Mouse (Mus musculus) bone marrow, adult 2 months (tissue): ENCODE data around the gene Arhgap21. TPM values are rescaled to one million over a fixed set of nuclear protein-coding genes. Genes with fewer than 3 reads are reported as not detected.

Experiments
- H3K27ac ChIP-seq: fragments of 200-500 bp; 2 replicates; pipeline ENCODE4 v1.5.1; 2012; ENCODE audit warnings: low read depth, mild to moderate bottlenecking, control low read depth, inconsistent platforms, low read length; ENCODE audit not compliant: control insufficient read depth, poor library complexity, insufficient read depth
- H3K4me1 ChIP-seq: fragments of 200-500 bp; 2 replicates; pipeline ENCODE4 v1.6.1; 2011; ENCODE audit warnings: low read length; ENCODE audit not compliant: control insufficient read depth, insufficient read depth
- H3K4me3 ChIP-seq: fragments of 200-500 bp; replicated peaks from 2 replicates; pipeline ENCODE3; 2011; ENCODE audit warnings: mild to moderate bottlenecking, low read depth, low read length, control low read depth; ENCODE audit not compliant: control insufficient read depth
- CTCF ChIP-seq: fragments of 200-500 bp; IDR thresholded peaks from 2 replicates; pipeline ENCODE4 v1.5.1; 2011; ENCODE audit warnings: low read length, control low read depth; ENCODE audit not compliant: control insufficient read depth, insufficient read depth
- POLR2A ChIP-seq: fragments of 200-500 bp; IDR thresholded peaks from 2 replicates; pipeline ENCODE4 v1.6.1; 2011; ENCODE audit warnings: low read depth, mild to moderate bottlenecking, control low read depth, low read length, borderline replicate concordance; ENCODE audit not compliant: control insufficient read depth
- WGBS: fragments of 180-500 bp; shearing (Covaris S2); methylation state at CpG from one replicate; pipeline ENCODE4 v1.1.7; 2018; 5-methylcytosine and 5-hydroxymethylcytosine counted together
- polyA plus RNA-seq: library from polyadenylated mRNA; stranded (reverse); fragments of >200 nt; gene quantifications from 2 replicates; pipeline ENCODE4 v1.2.4, GENCODE M21; 2011; ENCODE audit warnings: low replicate concordance; ENCODE audit not compliant: missing spikeins, insufficient read depth, insufficient read length

The Arhgap21 gene
- polyA plus RNA-seq, 1 experiment, result 22.6 TPM

DNA sequence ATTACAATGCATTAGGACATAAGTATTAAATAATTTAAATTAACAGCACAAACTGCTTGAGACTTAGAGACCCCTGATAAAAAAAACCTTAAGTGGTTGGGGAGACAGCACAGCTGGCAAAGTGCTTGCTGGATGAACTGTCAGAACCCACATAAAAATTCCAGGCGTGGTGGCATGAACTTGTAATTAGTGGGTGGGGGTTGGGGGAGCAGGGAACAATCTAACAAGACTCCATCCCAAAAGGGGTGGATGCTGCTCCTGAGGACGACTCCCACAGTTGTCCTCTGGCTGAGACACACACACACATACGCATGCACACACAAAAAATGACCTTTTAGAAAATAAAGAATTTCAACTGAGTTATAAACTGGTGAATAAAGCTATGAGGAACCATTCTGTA lies 79.9 kb downstream of the Arhgap21 start:
- Histone ChIP-seq H3K4me1 (no peaks in the 10 kb centered on the region), H3K27ac (no peak overlapping the region), H3K4me3 (no peak overlapping the region)
- 85% methylated on average over 3 of the region's 3 CpGs for WGBS
- TF ChIP-seq CTCF (no peak), POLR2A (no peak)

DNA sequence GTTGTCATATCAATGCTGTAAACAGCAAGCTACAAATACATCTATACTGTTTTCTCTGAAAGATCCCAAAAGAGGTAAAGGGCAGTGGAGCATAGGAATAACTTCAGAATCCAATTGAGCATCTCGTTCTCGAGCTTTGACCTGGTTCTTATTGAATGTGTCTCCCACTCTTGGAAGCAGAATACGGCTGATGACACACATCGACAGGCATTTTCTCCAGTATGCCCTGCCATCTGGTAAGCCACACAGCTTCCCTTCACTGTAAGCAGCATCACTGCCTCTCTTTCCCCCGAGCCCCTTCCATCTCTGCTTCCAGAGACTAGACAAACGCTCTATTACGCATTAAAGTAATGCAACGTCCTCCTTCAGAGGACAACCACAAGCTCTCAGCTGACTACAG lies 85.4 kb downstream of the Arhgap21 start:
- TF ChIP-seq POLR2A, result no peak
- TF ChIP-seq CTCF, result no peak
- no peak overlapping the region for H3K4me3 ChIP-seq
- 80% methylated on average over 8 of the region's 8 CpGs for WGBS

DNA sequence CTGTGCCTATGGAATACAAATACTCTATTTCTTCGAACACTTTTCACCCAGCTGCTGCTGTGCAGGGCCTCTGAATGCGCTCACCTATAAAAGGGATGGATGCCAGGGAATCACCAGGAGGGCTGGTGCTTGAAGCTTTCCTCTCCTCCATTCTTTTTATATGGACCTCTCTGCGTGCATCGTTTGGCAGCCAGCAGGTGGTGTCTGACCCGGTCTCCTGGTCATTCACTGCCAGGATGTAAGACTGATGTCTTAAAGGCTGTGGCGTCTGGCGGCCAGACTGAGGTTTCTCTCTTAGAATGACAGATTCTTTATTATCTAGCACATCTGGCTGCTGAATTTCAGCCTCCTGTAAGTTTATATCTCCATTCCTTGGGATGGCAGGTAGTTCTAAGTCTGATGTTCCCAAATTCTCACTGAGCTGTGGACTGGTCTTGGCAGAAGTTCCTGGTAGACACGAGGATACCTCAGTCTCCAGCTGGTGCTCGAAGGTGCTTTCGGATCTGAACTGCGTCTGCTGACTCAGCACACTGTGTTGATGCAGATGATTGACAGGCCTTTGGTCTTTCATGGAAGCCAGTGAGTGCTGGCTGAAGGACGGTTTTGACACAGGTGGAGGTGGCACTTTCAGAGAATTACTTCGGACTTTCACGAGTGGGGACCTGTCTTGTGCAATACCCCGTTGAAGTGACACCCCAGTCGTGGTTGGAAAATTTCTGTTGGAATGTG lies 88.6 kb downstream of the Arhgap21 start:
- 90% methylated on average over 16 of the region's 16 CpGs for WGBS

More for the DNA sequence above, 85.4 kb downstream of the Arhgap21 start:
- H3K27ac ChIP-seq, result no peak overlapping the region
- no peaks in the 10 kb centered on the region for H3K4me1 ChIP-seq

DNA sequence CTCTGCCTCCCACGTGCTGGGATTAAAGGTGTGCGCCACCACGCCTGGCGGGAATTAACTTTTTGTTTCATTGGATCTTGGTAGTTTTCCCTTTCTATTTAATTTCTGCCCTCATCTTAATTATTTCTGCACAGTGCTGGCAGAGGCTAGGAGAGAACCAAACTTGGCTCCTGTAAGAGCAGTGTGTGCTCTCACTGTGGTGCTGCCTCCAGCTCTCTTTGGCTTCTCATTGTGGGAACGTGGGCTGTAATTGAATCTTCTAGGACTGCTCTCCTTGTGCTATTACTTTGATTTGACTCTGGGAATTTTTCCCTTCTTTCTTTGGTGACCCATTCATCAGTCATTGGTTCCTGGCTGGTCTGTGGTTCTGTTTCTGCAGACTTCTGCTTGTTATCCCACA lies 94.1 kb downstream of the Arhgap21 start:
- Histone ChIP-seq H3K4me3 (no peak overlapping the region), H3K4me1 (no peaks in the 10 kb centered on the region), H3K27ac (no peak overlapping the region)
- TF ChIP-seq CTCF (no peak), POLR2A (no peak)
- 92% methylated on average over 5 of the region's 5 CpGs for WGBS

More for the DNA sequence above, 88.6 kb downstream of the Arhgap21 start:
- H3K4me3 ChIP-seq, result no peak overlapping the region
- TF ChIP-seq POLR2A, result no peak
- no peak for TF ChIP-seq CTCF
- no peak overlapping the region for H3K27ac ChIP-seq
- no peaks in the 10 kb centered on the region for H3K4me1 ChIP-seq

DNA sequence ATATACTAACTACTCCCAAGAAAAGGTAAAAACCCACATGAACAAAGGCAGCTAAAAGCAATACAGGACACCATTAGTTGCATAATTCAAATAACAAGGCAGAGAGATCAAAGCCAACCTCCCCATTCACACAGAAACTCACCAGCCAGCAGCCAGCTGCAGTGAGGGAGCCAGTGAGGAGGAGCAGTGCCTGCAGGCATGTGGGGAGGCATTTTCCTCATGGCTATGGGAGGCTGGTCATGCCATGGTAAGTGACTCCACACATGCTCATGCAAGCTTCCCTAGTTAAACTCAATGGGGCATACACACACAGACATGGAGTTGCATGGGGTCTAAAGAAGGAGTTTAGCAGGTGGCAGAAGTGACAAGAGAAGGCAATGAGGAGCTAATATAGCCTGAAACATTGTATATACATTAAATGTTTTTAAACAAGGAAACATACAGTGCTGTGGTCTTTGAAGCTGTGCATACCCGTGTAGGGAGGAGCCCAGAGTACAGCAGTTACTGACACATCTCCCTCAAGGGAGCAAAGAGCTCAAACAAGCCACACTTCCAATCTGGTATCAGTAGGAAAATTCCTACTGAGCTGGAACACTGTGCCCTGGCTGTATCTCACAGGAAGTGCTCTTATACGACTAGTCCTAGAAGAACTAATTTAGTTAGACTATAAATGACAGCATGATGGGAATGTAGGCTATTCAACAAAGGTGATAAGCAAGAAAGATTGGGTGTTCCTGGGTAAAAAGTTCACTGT lies 99.3 kb downstream of the Arhgap21 start:
- no peaks in the 10 kb centered on the region for H3K4me1 ChIP-seq
- 71% methylated on average over 2 of the region's 2 CpGs for WGBS
- no peak overlapping the region for H3K4me3 ChIP-seq
- H3K27ac ChIP-seq, result no peak overlapping the region
- TF ChIP-seq POLR2A, result no peak
- TF ChIP-seq CTCF, result no peak

DNA sequence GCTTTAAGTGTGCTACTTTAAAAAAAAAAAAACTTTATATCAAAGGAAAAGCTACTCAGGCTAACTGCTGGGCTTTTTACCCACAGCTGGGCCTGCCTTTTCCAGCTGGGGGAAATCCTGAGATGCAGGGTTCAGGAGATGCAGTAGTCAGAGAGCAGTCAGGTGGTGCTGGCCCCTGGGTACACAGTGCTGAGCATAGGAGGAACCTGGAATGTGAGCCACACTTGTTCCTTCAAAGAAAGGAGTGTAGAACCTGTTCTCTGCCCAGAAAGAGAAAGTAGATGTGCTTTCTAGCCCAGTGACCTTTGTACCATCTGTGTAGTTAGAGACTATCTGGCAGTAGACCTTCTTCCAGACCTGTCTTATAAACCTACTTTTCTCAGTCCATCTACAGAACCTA lies 100.6 kb downstream of the Arhgap21 start:
- TF ChIP-seq POLR2A (no peak), CTCF (no peak)
- Histone ChIP-seq H3K4me1 (no peaks in the 10 kb centered on the region), H3K4me3 (no peak overlapping the region), H3K27ac (no peak overlapping the region)

DNA sequence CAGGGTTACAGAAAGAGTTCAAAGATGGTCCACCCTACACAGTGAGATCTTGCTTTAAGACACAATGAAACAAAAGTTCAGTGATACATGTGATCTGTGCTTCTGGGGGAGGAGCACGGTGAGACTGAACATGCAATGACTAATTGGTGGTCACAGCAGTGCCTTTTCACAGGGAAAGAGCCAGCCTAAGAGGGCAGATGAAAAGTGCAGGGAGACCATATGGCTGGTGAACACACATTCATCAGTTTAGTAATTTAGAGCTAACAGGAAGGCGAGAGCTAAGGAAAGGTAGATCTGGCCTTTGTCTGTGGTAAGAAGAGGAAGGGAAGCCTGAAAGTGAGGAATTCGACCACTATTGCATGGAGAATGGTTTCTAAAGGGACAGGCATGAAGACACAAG lies 102.9 kb downstream of the Arhgap21 start:
- WGBS, result 84% methylated on average over 3 of the region's 3 CpGs
- no peak for TF ChIP-seq CTCF
- no peak for TF ChIP-seq POLR2A
- H3K27ac ChIP-seq, result no peak overlapping the region
- H3K4me3 ChIP-seq, result no peak overlapping the region
- H3K4me1 ChIP-seq, result no peaks in the 10 kb centered on the region

DNA sequence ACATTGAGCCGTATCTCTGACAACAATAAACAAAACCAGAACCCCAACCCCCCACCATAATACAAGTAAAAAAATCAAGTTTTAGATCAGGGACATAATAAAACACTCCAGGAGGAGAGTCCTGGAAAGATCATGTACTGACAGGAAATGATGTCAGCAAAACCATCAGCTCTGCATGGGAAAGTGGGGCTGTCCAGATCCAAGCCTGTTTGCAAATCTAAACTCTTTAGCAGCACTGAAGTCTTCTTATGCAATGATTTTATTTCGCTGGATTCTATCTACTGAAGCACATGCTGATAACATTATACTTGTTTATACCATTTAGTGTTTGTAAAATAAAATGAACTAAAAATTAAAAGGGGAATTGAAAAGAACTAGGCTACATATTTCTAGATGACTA lies 104.1 kb downstream of the Arhgap21 start:
- WGBS, result 88% methylated on average over 2 of the region's 2 CpGs

DNA sequence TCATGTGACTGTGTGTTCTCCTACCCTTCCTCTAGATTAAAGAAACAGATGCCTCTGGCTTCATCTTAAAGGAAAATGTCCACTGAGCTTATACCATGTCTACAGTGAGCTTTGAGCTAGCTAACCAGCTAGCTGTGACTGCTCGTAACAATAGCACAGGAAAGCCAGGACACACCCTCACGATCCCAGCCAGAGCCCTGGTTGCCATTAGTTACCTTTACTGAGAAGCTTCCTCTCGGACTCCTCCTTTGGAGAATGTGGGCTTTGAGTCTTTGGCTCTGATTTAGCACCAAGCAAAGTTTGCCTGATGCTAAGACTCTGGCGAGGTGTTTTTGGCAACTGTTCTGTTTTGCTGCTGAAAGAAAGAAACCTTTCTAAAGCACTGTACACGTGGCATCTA lies 107.9 kb downstream of the Arhgap21 start:
- H3K4me3 ChIP-seq, result no peak overlapping the region
- no peak overlapping the region for H3K27ac ChIP-seq
- H3K4me1 ChIP-seq, result no peaks in the 10 kb centered on the region
- no peak for TF ChIP-seq CTCF
- TF ChIP-seq POLR2A, result no peak
- WGBS, result 86% methylated on average over 5 of the region's 5 CpGs

More for the DNA sequence above, 104.1 kb downstream of the Arhgap21 start:
- Histone ChIP-seq H3K4me1 (no peaks in the 10 kb centered on the region), H3K4me3 (no peak overlapping the region), H3K27ac (no peak overlapping the region)
- TF ChIP-seq POLR2A (no peak), CTCF (no peak)
